Mouse (Mus musculus): ENCODE results near the gene Hist1h1e.

GRCm38 (mm10) chr13:23620056-23620732, 2.2 kb downstream of the Hist1h1e start:
- TF ChIP-seq CTCF (IDR thresholded peaks at IDR 0.05; ENCODE audit: low read depth, low read length) (no peak), POLR2A (IDR thresholded peaks at IDR 0.05; ENCODE audit: insufficient read depth, low read length) (no peak)

All from ES-Bruce4 (cell line).